In genomic region chr6:54516512-54517134, GRCm38 (mm10) we compare ENCODE assay signal across 20 mouse cellular contexts. TPM values are rescaled to one million over a fixed set of nuclear protein-coding genes. Genes with fewer than 3 reads are reported as not detected.
DNase-seq lines count a peak whose midpoint lies in the region; ATAC-seq and TF ChIP-seq lines count a peak whose summit lies in the region.
"Had no signal": no experiment of that assay in that cellular context is flagged by ENCODE, and none has a peak within 500 bp of the region (broad histone marks: within the 10 kb centered on the region; RNA-seq: fewer than 3 reads in every experiment).

No protein-coding gene starts in this region.

- ATAC-seq in heart, embryonic 11.5 days (replicated peaks; ENCODE audit: insufficient number of reproducible peaks, low FRiP score, low TSS enrichment) = 0 out of 2 replicates have a peak, but pooled peaks have one; percentile 39
- ATAC-seq in kidney, postnatal 0 days (replicated peaks; ENCODE audit: low FRiP score, low read depth) = 0 out of 2 replicates have a peak, but pooled peaks have one; percentile 46
- ATAC-seq in embryonic facial prominence, embryonic 12.5 days (ENCODE audit: insufficient number of reproducible peaks, insufficient read depth, low FRiP score, low TSS enrichment) = 0 out of 2 replicates have a peak, but pooled peaks have one; percentile 41
- ATAC-seq in hindbrain, postnatal 0 days = peak; percentile 41; the same call in 1 of the 2 replicates
- ATAC-seq: intestine, embryonic 16.5 days had no signal

- TF ChIP-seq CTCF in kidney, postnatal 0 days (IDR thresholded peaks at IDR 0.05; ENCODE audit: low read depth) = no peak
- no peak for TF ChIP-seq CTCF in hindbrain, postnatal 0 days (IDR thresholded peaks at IDR 0.05; ENCODE audit: low read depth)

- H3K27me3 ChIP-seq in heart, embryonic 11.5 days (ENCODE audit: control insufficient read depth, insufficient read depth, low read length) = 0 out of 2 replicates have a peak, but pooled peaks cover 2% of the 10 kb centered on the region
- no peaks in the 10 kb centered on the region for H3K27me3 ChIP-seq in kidney, postnatal 0 days (ENCODE audit: insufficient read depth, low read length)
- H3K27me3 ChIP-seq in embryonic facial prominence, embryonic 12.5 days = 0 out of 2 replicates have a peak, but pooled peaks cover 2% of the 10 kb centered on the region
- no peaks in the 10 kb centered on the region for H3K27me3 ChIP-seq in hindbrain, postnatal 0 days (ENCODE audit: insufficient read depth, low read length)

- no peak overlapping the region for H3K9ac ChIP-seq in heart, embryonic 11.5 days (ENCODE audit: low read depth, low read length)
- no peak overlapping the region for H3K9ac ChIP-seq in kidney, postnatal 0 days (ENCODE audit: low read depth, low read length)
- H3K9ac ChIP-seq in embryonic facial prominence, embryonic 12.5 days = no peak overlapping the region
- no peak overlapping the region for H3K9ac ChIP-seq in hindbrain, postnatal 0 days (replicated peaks; ENCODE audit: low read length)
- H3K9ac ChIP-seq: heart, embryonic 13.5 days had no signal

- intact Hi-C loops in heart, postnatal 10 days (cut with DNase I) = no loop called here

- WGBS in heart, embryonic 11.5 days (ENCODE audit: insufficient replicate concordance) = 81% methylated on average over 2 of the region's 2 CpGs
- WGBS in kidney, postnatal 0 days = 91% methylated on average over 2 of the region's 2 CpGs
- 84% methylated on average over 2 of the region's 2 CpGs for WGBS in embryonic facial prominence, embryonic 12.5 days
- 79% methylated on average over 2 of the region's 2 CpGs for WGBS in hindbrain, postnatal 0 days

- no peak overlapping the region for H3K4me2 ChIP-seq in heart, embryonic 11.5 days
- no peak overlapping the region for H3K4me2 ChIP-seq in kidney, postnatal 0 days (ENCODE audit: low read length)
- no peak overlapping the region for H3K4me2 ChIP-seq in embryonic facial prominence, embryonic 12.5 days (replicated peaks)
- no peak overlapping the region for H3K4me2 ChIP-seq in hindbrain, postnatal 0 days (ENCODE audit: low read depth, low read length)
- H3K4me2 ChIP-seq: heart, embryonic 13.5 days; liver, embryonic 11.5 days had no signal

- no peaks in the 10 kb centered on the region for H3K36me3 ChIP-seq in heart, embryonic 11.5 days (ENCODE audit: control insufficient read depth, insufficient read depth, low read length)
- H3K36me3 ChIP-seq in kidney, postnatal 0 days (ENCODE audit: insufficient read depth, low read length) = no peaks in the 10 kb centered on the region
- no peaks in the 10 kb centered on the region for H3K36me3 ChIP-seq in embryonic facial prominence, embryonic 12.5 days
- H3K36me3 ChIP-seq in hindbrain, postnatal 0 days (ENCODE audit: insufficient read depth, low read length) = peaks cover 25% of the 10 kb centered on the region
- H3K36me3 ChIP-seq: heart, embryonic 13.5 days had no signal

- no peaks in the 10 kb centered on the region for H3K4me1 ChIP-seq in heart, embryonic 11.5 days (ENCODE audit: control insufficient read depth, insufficient read depth, low read length)
- no peaks in the 10 kb centered on the region for H3K4me1 ChIP-seq in kidney, postnatal 0 days (replicated peaks; ENCODE audit: insufficient read depth, low read length)
- no peaks in the 10 kb centered on the region for H3K4me1 ChIP-seq in embryonic facial prominence, embryonic 12.5 days
- H3K4me1 ChIP-seq in hindbrain, postnatal 0 days (ENCODE audit: insufficient read depth, low read length) = no peaks in the 10 kb centered on the region
- H3K4me1 ChIP-seq: heart, embryonic 13.5 days had no signal

- no peak overlapping the region for H3K4me3 ChIP-seq in heart, embryonic 11.5 days (ENCODE audit: low read depth, low read length)
- no peak overlapping the region for H3K4me3 ChIP-seq in kidney, postnatal 0 days (replicated peaks; ENCODE audit: low read depth, low read length)
- no peak overlapping the region for H3K4me3 ChIP-seq in embryonic facial prominence, embryonic 12.5 days
- no peak overlapping the region for H3K4me3 ChIP-seq in hindbrain, postnatal 0 days (ENCODE audit: low read length)
- H3K4me3 ChIP-seq: heart, embryonic 13.5 days; myocyte had no signal

- no peak for DNase-seq in heart, postnatal 10 days
- no peak for DNase-seq in kidney, postnatal 0 days (ENCODE audit: low spot score)
- no peak for DNase-seq in kidney, adult 9 months
- no peak for DNase-seq in hindbrain, postnatal 0 days (ENCODE audit: low spot score)
- no peak for DNase-seq in ovary, postnatal 36 days (ENCODE audit: low spot score)
- DNase-seq: cerebellum, adult 18-20 months; cerebellum, postnatal 25 days; heart, postnatal 4 days; kidney, postnatal 25 days; left cerebral cortex, postnatal 4 days; lung, adult 18-20 months had no signal

- H3K27ac ChIP-seq in heart, embryonic 11.5 days (ENCODE audit: low read depth, low read length) = no peak overlapping the region
- H3K27ac ChIP-seq in kidney, postnatal 0 days = no peak overlapping the region
- no peak overlapping the region for H3K27ac ChIP-seq in embryonic facial prominence, embryonic 12.5 days
- no peak overlapping the region for H3K27ac ChIP-seq in hindbrain, postnatal 0 days
- H3K27ac ChIP-seq: heart, embryonic 13.5 days; stomach, postnatal 0 days had no signal

- no peaks in the 10 kb centered on the region for H3K9me3 ChIP-seq in heart, embryonic 11.5 days (replicated peaks; ENCODE audit: control insufficient read depth, low read length)
- H3K9me3 ChIP-seq in kidney, postnatal 0 days (replicated peaks; ENCODE audit: low read length) = no peaks in the 10 kb centered on the region
- no peaks in the 10 kb centered on the region for H3K9me3 ChIP-seq in embryonic facial prominence, embryonic 12.5 days
- H3K9me3 ChIP-seq in hindbrain, postnatal 0 days (ENCODE audit: low read length) = no peaks in the 10 kb centered on the region
- H3K9me3 ChIP-seq: heart, embryonic 13.5 days had no signal

RNA-seq across cellular contexts. Expression of gene Scrn1, which starts 49.7 kb away (rescaled TPM):
- polyA plus RNA-seq in heart, embryonic 11.5 days (2014; fragmentation: Nextera tagmentation; extraction: Ambion mirVana) = 15.5 and 17.7 TPM in 2 replicates
- 1 to 10 TPM; 8.3 to 9.3 TPM for total RNA-seq in heart, postnatal 10 days (2021)
- polyA plus RNA-seq in kidney, postnatal 0 days (2015; fragmentation: Nextera tagmentation; extraction: Ambion mirVana) = 7.0 and 8.2 TPM in 2 replicates
- polyA plus RNA-seq in embryonic facial prominence, embryonic 12.5 days (2016; fragmentation: Nextera tagmentation; extraction: Ambion mirVana) = 26.1 and 27.2 TPM in 2 replicates
- 117 and 121 TPM in 2 replicates for total RNA-seq in hindbrain, postnatal 0 days (2014; rRNA removed)
- polyA plus RNA-seq in hindbrain, postnatal 0 days (2015; fragmentation: Nextera tagmentation; extraction: Ambion mirVana) = 91.7 and 93.2 TPM in 2 replicates
- total RNA-seq: granulocyte monocyte progenitor cell, adult 5-6 weeks; megakaryocyte-erythroid progenitor cell, adult 5-6 weeks had no signal
